Mouse (Mus musculus) forebrain, postnatal 0 days (tissue): Measurements from ENCODE around the gene Skp2. TPM values are rescaled to one million over a fixed set of nuclear protein-coding genes. Genes with fewer than 3 reads are reported as not detected.

Experiments
- ATAC-seq: fragments of 200-750 bp; cut with Nextera tagmentation; 2 replicates; pipeline ENCODE4 v1.8.0; 2017; ENCODE audit warnings: mild to moderate bottlenecking, moderate library complexity
- DNase-seq: peaks from one replicate; pipeline ENCODE4 v3.0.0-alpha.2; 2015
- H3K27ac ChIP-seq: fragments of 300-500 bp; sonication (generic); 2 replicates; pipeline ENCODE4 v1.5.1; 2014; ENCODE audit warnings: low read depth, mild to moderate bottlenecking, antibody characterized with exemption, low read length, moderate library complexity, mixed read lengths
- H3K27me3 ChIP-seq: fragments of 300-500 bp; sonication (generic); 2 replicates; pipeline ENCODE4 v1.6.1; 2014; ENCODE audit warnings: mild to moderate bottlenecking, low read length, mixed read lengths; ENCODE audit not compliant: insufficient read depth
- H3K36me3 ChIP-seq: fragments of 300-500 bp; sonication (generic); 2 replicates; pipeline ENCODE4 v1.6.1; 2014; ENCODE audit warnings: mild to moderate bottlenecking, moderate library complexity; ENCODE audit not compliant: insufficient read depth
- H3K4me1 ChIP-seq: fragments of 300-500 bp; sonication (generic); 2 replicates; pipeline ENCODE4 v1.6.1; 2014; ENCODE audit warnings: antibody characterized with exemption; ENCODE audit not compliant: insufficient read depth
- H3K4me2 ChIP-seq: fragments of 300-500 bp; sonication (generic); 2 replicates; pipeline ENCODE4 v1.6.1; 2014; ENCODE audit warnings: low read depth, mild to moderate bottlenecking, moderate library complexity
- H3K4me3 ChIP-seq: fragments of 300-500 bp; sonication (generic); 2 replicates; pipeline ENCODE4 v1.5.1; 2014; ENCODE audit warnings: low read depth, low read length, mixed read lengths
- H3K9ac ChIP-seq: fragments of 300-500 bp; sonication (generic); 2 replicates; pipeline ENCODE4 v1.6.1; 2014; ENCODE audit warnings: mild to moderate bottlenecking
- H3K9me3 ChIP-seq: fragments of 300-500 bp; sonication (generic); 2 replicates; pipeline ENCODE4 v1.6.1; 2016; ENCODE audit warnings: low read length
- CTCF ChIP-seq: sonication (generic); IDR thresholded peaks from 2 replicates; pipeline ENCODE4 v1.5.1; 2016; ENCODE audit warnings: antibody characterized with exemption, control low read depth, low read depth
- WGBS: fragments of 180-500 bp; shearing (Covaris S2); extraction: QIAGEN DNeasy Blood & Tissue Kit; methylation state at CpG from one replicate; pipeline ENCODE4 v1.1.7; 2014; 5-methylcytosine and 5-hydroxymethylcytosine counted together
- polyA plus RNA-seq: library from polyadenylated mRNA; unstranded; fragments of >200 nt; fragmentation: Nextera tagmentation; extraction: Ambion mirVana; gene quantifications from 2 replicates; pipeline ENCODE4 v1.2.1, GENCODE M21; 2015
- total RNA-seq: library from RNA; depleted of rRNA; stranded (reverse); fragments of >200 nt; gene quantifications from 2 replicates; pipeline ENCODE4 v1.2.3, GENCODE M21; 2014

The Skp2 gene
- total and polyA plus RNA-seq, 2 experiments from 2014 or later = 9.5 to 11.0 TPM

DNA sequence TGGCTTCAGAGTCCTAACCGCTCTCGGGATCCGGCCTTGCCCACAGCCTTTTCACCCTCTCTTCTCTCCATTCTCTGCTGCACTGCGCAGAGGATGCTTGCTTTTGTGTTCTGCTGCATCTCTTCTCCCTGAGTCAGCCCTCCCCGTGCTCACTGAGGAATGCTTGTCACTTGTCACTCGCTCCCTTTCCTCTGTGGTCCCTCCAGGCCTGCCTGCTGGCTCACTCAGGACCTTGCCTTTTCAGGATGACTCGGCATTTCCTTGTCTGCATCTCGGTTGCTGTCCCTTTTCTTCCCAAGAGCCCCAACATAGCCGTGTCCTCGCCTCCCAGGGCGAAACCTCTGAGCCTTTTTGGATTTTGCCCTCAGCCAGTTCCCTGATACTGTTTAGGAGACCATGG, 68.4 kb downstream of the Skp2 start:
- H3K27me3 ChIP-seq = no peaks in the 10 kb centered on the region
- H3K9ac ChIP-seq = no peak overlapping the region
- ATAC-seq (0 out of 2 replicates have a peak, but pooled peaks have one; percentile 25), DNase-seq (no peak)
- no peaks in the 10 kb centered on the region for H3K4me1 ChIP-seq
- H3K27ac ChIP-seq = no peak overlapping the region
- no peak overlapping the region for H3K4me3 ChIP-seq
- H3K36me3 ChIP-seq = no peaks in the 10 kb centered on the region; the same call in 1 of the 2 replicates
- WGBS = 58% methylated on average over 11 of the region's 11 CpGs
- TF ChIP-seq CTCF = no peak
- H3K9me3 ChIP-seq = no peaks in the 10 kb centered on the region
- no peak overlapping the region for H3K4me2 ChIP-seq

DNA sequence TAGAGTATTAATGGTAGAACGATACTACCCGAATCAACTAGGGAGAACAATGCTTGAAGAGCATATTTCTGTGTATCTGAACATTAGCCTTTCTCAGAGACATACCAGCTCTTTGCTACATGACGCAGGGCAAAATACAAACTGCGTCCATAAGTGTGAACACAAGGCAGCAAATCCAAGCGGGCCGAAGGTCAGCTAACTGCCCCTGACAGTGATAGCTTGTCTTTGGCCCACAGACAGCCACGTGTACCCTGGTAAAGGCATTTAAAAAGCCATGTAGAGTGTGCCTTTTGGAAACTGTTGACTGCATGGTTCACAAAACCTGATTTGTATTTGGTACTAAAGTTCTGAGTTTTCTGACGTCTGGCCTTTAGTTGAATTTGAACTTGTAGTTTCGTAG, 72.5 kb downstream of the Skp2 start:
- no peaks in the 10 kb centered on the region for H3K9me3 ChIP-seq
- ATAC-seq (no peak), DNase-seq (no peak)
- no peaks in the 10 kb centered on the region; the same call in 1 of the 2 replicates for H3K36me3 ChIP-seq
- no peak overlapping the region for H3K9ac ChIP-seq
- no peak for TF ChIP-seq CTCF
- no peak overlapping the region for H3K27ac ChIP-seq
- no peak overlapping the region for H3K4me3 ChIP-seq
- WGBS = 93% methylated on average over 9 of the region's 9 CpGs
- H3K4me1 ChIP-seq = no peaks in the 10 kb centered on the region
- no peaks in the 10 kb centered on the region for H3K27me3 ChIP-seq
- H3K4me2 ChIP-seq = no peak overlapping the region

DNA sequence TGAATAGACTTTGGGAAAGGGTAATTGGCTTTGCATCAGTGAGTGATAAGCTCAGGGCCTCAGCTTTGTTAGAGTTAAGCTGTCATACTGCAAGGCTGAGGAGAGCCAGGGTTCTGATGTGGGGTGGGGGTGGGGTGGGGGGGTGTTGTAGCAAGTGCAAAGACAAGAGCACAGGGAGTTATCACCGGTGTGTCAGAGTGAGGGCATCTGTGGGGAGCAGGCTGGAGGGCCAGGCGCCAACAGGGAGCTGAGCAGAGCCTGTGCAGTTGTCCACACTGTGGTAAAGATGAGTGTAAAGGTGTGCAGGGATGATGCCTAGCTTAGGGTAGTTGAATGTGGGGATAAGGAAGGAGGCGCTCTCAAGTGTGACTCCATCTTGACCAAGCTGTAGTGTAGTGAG, 73.9 kb downstream of the Skp2 start:
- Histone ChIP-seq H3K27ac (no peak overlapping the region), H3K9me3 (no peaks in the 10 kb centered on the region), H3K27me3 (no peaks in the 10 kb centered on the region), H3K4me3 (no peak overlapping the region), H3K9ac (no peak overlapping the region), H3K36me3 (no peaks in the 10 kb centered on the region), H3K4me2 (no peak overlapping the region), H3K4me1 (no peaks in the 10 kb centered on the region)
- TF ChIP-seq CTCF = no peak
- DNase-seq (no peak), ATAC-seq (no peak)
- 84% methylated on average over 3 of the region's 3 CpGs for WGBS

DNA sequence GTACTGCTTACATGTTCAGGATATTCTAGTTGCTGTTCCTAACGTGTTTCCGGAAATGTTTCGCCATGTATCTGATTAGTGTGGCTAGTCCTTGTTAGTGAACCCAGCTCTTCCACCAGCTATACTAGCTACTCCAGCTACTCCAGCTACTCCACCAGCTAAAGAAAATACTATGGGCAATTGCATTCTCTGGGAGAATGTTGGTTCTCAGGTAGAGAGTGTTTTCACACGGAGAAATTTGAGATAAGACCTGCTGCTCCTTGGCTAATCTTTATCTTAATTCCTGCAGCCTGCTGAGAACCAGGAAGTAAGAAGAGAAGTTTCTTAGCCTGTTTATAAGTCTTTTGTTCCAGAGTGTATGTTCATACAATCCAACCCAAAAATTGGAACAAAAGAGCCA, 75.0 kb downstream of the Skp2 start:
- 73% methylated on average over 4 of the region's 4 CpGs for WGBS
- ATAC-seq = no peak
- no peaks in the 10 kb centered on the region for H3K27me3 ChIP-seq

DNA sequence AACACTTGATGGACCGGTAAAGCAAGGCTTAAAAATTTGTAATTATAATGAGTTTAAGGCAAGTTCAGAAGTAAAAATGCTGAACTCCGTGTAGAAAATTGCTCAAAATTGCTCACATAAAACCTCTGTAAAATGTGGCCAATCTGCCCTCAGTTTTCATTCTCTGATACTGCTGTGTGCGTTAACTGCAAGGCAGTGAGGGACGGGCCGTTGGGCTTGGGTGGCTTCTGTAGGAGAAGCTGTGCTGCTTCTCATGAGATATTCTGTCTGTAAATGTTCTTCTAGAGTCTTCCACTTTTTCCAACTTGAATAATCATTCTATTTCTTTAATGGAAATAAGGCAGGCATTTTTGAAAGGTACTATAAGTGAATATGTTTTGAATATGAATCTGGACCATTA, 75.6 kb downstream of the Skp2 start:
- Histone ChIP-seq H3K4me2 (no peak overlapping the region), H3K36me3 (no peaks in the 10 kb centered on the region), H3K27ac (no peak overlapping the region), H3K4me3 (no peak overlapping the region), H3K4me1 (no peaks in the 10 kb centered on the region), H3K9me3 (no peaks in the 10 kb centered on the region), H3K27me3 (no peaks in the 10 kb centered on the region), H3K9ac (no peak overlapping the region)
- DNase-seq (no peak), ATAC-seq (no peak)
- 55% methylated on average over 5 of the region's 5 CpGs for WGBS
- no peak for TF ChIP-seq CTCF

More for the DNA sequence above, 75.0 kb downstream of the Skp2 start:
- no peak overlapping the region for H3K4me2 ChIP-seq
- no peak overlapping the region for H3K9ac ChIP-seq
- no peaks in the 10 kb centered on the region for H3K4me1 ChIP-seq
- no peak overlapping the region for H3K27ac ChIP-seq
- no peaks in the 10 kb centered on the region for H3K9me3 ChIP-seq
- no peaks in the 10 kb centered on the region for H3K36me3 ChIP-seq
- TF ChIP-seq CTCF = no peak
- DNase-seq = no peak
- H3K4me3 ChIP-seq = no peak overlapping the region

DNA sequence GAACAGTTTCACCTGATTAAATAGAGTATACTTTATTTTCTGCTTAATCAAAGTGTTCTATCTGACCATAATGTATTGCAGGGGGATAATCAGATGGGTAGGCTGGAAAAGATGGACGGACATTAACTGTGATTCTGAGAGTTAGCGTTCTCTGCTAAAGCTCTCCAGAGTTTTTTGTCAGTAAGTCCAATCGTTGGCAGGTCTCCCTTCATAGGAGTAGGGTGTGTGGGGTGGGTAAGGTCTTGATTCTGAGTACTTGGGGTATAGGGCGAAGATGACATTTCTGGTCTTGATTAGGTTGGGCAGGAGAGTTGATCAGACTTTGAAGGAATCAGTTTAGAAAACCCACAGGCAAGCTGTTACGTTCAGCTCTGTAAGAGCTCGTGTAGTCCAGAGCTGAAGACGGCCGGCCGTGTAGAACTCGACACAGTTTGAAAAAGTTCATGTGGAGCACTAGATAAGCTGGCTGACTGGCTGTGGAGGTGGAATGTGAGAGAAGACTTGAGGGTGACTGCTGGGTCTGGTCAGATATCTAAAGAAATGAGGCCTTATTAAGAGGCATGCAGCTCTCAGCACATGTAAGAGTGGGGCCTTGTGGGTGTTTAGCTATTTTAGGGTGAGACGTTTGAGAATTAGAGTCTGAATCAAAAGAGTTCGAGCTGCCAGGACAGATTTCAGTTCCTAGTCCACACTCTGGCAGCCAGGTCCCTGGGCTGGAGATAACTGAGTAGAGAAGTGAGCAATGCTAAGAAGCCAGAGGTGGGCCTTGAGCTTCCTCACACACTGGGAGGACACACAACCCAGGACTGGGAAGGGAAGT, 76.5 kb downstream of the Skp2 start:
- no peak for DNase-seq
- Histone ChIP-seq H3K27ac (no peak overlapping the region), H3K36me3 (no peaks in the 10 kb centered on the region), H3K27me3 (no peaks in the 10 kb centered on the region), H3K4me1 (no peaks in the 10 kb centered on the region), H3K4me3 (no peak overlapping the region), H3K9me3 (no peaks in the 10 kb centered on the region), H3K4me2 (no peak overlapping the region), H3K9ac (no peak overlapping the region)
- 81% methylated on average over 12 of the region's 12 CpGs for WGBS
- no peak for TF ChIP-seq CTCF
- ATAC-seq = no peak

DNA sequence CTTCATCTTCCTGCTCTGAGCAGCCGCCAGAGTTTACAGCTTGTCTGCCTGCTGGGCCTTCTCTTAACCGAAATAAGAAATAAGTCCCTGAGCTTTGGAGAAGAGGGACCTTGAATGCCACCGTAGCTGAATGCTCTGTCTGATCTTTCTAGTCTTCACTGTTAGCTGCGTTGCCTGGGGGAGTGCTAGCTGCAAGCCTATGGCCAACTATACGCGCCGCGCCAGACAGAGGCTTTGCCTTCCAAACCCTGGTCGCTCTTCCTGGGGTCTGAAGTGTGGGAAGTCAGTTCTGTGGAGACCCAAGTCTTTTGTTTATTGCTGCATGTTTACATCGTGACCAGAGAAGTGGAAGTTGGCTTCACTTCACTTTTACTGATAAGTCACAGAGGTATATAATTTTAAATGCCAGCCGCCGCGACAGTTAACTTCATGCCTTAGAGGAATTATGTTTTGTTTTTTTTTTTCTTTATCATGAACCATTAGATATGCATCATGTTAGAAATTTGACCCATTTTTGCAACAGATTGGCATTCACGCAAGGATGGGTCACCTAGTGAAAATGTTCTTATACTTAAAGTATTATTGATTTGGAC, 79.5 kb downstream of the Skp2 start:
- Histone ChIP-seq H3K4me2 (no peak overlapping the region), H3K4me1 (no peaks in the 10 kb centered on the region), H3K27ac (no peak overlapping the region), H3K9me3 (no peaks in the 10 kb centered on the region), H3K4me3 (no peak overlapping the region), H3K9ac (no peak overlapping the region), H3K27me3 (no peaks in the 10 kb centered on the region), H3K36me3 (no peaks in the 10 kb centered on the region)
- TF ChIP-seq CTCF = no peak
- DNase-seq (no peak), ATAC-seq (no peak)
- WGBS = 75% methylated on average over 14 of the region's 14 CpGs
